Mouse (Mus musculus) liver, embryonic 14.5 days (tissue): Measurements from ENCODE around the gene D5Ertd579e. TPM values are rescaled to one million over a fixed set of nuclear protein-coding genes. Genes with fewer than 3 reads are reported as not detected.

ENCODE experiments used
- ATAC-seq: fragments of 200-750 bp; cut with Nextera tagmentation; 2 replicates; pipeline ENCODE4 v1.8.0; 2017; ENCODE audit warnings: moderate number of reproducible peaks, mild to moderate bottlenecking, moderate library complexity; ENCODE audit not compliant: insufficient read depth
- DNase-seq, 3 experiments: peaks; one replicate each; pipeline ENCODE4 v3.0.0-alpha.2; 2012 to 2013; ENCODE audit warnings: low read depth in 3 of 3, low spot score in 3 of 3
- H3K27ac ChIP-seq: fragments of 300-500 bp; sonication (generic); 2 replicates; pipeline ENCODE4 v1.5.1; 2014; ENCODE audit warnings: moderate library complexity, mild to moderate bottlenecking, control low read depth, inconsistent platforms
- H3K27me3 ChIP-seq: fragments of 300-500 bp; sonication (generic); 2 replicates; pipeline ENCODE4 v1.6.1; 2014; ENCODE audit warnings: mild to moderate bottlenecking, low read length, moderate library complexity; ENCODE audit not compliant: control insufficient read depth, insufficient read depth
- H3K36me3 ChIP-seq: fragments of 300-500 bp; sonication (generic); replicated peaks from 2 replicates; pipeline ENCODE4 v1.6.1; 2014; ENCODE audit warnings: low read depth; ENCODE audit not compliant: control insufficient read depth, insufficient read depth
- H3K4me1 ChIP-seq, 2 experiments: fragments of 200-500 bp in 1 of 2; fragments of 300-500 bp in 1 of 2; sonication (generic) in 1 of 2; replicated peaks; 2 replicates each; pipeline ENCODE4 v1.6.1; 2012 to 2014; ENCODE audit warnings: antibody characterized with exemption in 1 of 2, inconsistent platforms in 1 of 2, low read length in 1 of 2; ENCODE audit not compliant: control insufficient read depth in 2 of 2, insufficient read depth in 2 of 2
- H3K4me2 ChIP-seq: fragments of 300-500 bp; sonication (generic); 2 replicates; pipeline ENCODE4 v1.6.1; 2014; ENCODE audit warnings: low read depth, mild to moderate bottlenecking, control low read depth, moderate library complexity
- H3K4me3 ChIP-seq, 2 experiments: fragments of 200-500 bp in 1 of 2; fragments of 300-500 bp in 1 of 2; sonication (generic) in 1 of 2; 2 replicates each; pipeline ENCODE4 v1.5.1; 2012 to 2014; ENCODE audit warnings: low read depth in 2 of 2, low read length in 2 of 2, mild to moderate bottlenecking in 2 of 2, control low read depth in 1 of 2, inconsistent platforms in 1 of 2, moderate library complexity in 1 of 2; ENCODE audit not compliant: insufficient read depth in 1 of 2
- H3K9ac ChIP-seq: fragments of 300-500 bp; sonication (generic); replicated peaks from 2 replicates; pipeline ENCODE4 v1.6.1; 2014; ENCODE audit warnings: mild to moderate bottlenecking, control low read depth, moderate library complexity
- H3K9me3 ChIP-seq: fragments of 300-500 bp; sonication (generic); 2 replicates; pipeline ENCODE4 v1.6.1; 2016; ENCODE audit warnings: low read length, mixed read lengths; ENCODE audit not compliant: control insufficient read depth
- CTCF ChIP-seq: IDR thresholded peaks from 2 replicates; pipeline ENCODE4 v1.5.1; 2016; ENCODE audit warnings: antibody characterized with exemption, low read depth, control low read depth
- EP300 ChIP-seq: IDR thresholded peaks from 2 replicates; pipeline ENCODE4 v1.6.1; 2016; ENCODE audit warnings: antibody characterized with exemption, low read depth
- WGBS: fragments of 180-500 bp; shearing (Covaris S2); extraction: QIAGEN DNeasy Blood & Tissue Kit; methylation state at CpG from one replicate; pipeline ENCODE4 v1.1.7; 2014; ENCODE audit not compliant: insufficient replicate concordance; 5-methylcytosine and 5-hydroxymethylcytosine counted together
- polyA plus RNA-seq, 2 experiments: library from polyadenylated mRNA; depleted of rRNA in 1 of 2; stranded (reverse) in 1 of 2; unstranded in 1 of 2; fragments of >200 nt; fragmentation: Nextera tagmentation in 1 of 2; extraction: Ambion mirVana in 1 of 2; gene quantifications; 2 replicates each; pipeline versions ENCODE4 v1.2.1 to v1.2.3; 2012 to 2014

Gene D5Ertd579e
- polyA plus RNA-seq, 2 experiments, result 16.2 to 22.7 TPM

DNA sequence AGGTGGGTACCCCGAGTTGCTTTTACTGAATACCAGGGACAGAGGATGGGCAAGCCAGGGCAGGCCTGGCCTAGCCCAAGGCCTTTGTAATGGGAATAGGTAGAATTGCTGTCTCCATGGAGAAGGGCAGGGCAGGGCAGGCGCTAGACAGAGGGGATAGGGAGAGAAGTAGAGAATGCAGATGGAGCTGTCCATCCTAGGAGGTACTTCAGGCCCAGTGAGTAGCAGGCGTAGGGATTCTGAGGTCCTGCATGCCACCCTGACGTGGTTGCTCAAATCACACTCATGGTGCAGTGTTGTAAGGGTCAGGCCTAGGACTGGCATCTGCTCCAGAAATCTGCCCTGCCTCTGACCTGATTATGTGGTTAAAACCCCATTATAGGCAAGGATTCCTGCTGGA lies 41.9 kb upstream of the D5Ertd579e start:
- TF ChIP-seq CTCF, result no peak
- no peak for TF ChIP-seq EP300
- H3K4me2 ChIP-seq, result peak overlapping the region; percentile 31
- H3K27ac ChIP-seq, result peak overlapping the region; percentile 63
- no peaks in the 10 kb centered on the region for H3K36me3 ChIP-seq
- no peaks in the 10 kb centered on the region for H3K27me3 ChIP-seq
- peaks cover 60 to 67% of the 10 kb centered on the region in 2 experiments for H3K4me1 ChIP-seq
- 60% methylated on average over 4 of the region's 4 CpGs for WGBS
- no peak for DNase-seq
- H3K4me3 ChIP-seq, result no peak overlapping the region
- ATAC-seq, result no peak
- no peaks in the 10 kb centered on the region for H3K9me3 ChIP-seq
- peak overlapping the region; percentile 50 for H3K9ac ChIP-seq

DNA sequence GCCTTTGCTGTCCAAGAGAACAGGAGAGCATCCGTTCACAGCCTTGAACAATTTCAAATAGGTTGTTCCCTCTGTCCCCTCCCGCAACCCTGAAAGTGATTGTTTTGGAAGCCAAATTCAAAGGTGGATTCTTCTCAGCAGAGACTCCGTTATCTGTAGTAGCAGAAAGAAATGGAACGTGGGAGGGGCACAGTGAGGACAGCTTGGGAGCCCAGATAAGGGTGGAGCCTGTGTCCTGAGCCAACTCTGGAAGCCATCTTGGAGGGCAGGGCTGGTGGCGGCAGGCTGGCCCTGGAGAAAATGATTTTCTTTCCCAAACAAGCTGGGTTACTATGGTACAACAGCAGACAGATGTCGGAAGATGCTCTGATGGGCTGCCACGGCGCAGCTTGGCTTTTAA lies 40.2 kb upstream of the D5Ertd579e start:
- H3K36me3 ChIP-seq, result no peaks in the 10 kb centered on the region
- peak overlapping the region; percentile 90 for H3K27ac ChIP-seq
- 19% methylated on average over 8 of the region's 8 CpGs for WGBS
- no peaks in the 10 kb centered on the region for H3K9me3 ChIP-seq
- H3K9ac ChIP-seq, result peak overlapping the region; percentile 78
- peak overlapping the region; percentile 37 to 52 for H3K4me3 ChIP-seq
- TF ChIP-seq CTCF, result no peak
- TF ChIP-seq EP300, result peak; percentile 99
- H3K27me3 ChIP-seq, result no peaks in the 10 kb centered on the region
- peak overlapping the region; percentile 74 for H3K4me2 ChIP-seq
- peak; percentile 81 for ATAC-seq
- DNase-seq, result peak; percentile 98
- H3K4me1 ChIP-seq, result peaks cover 75 to 78% of the 10 kb centered on the region in 2 experiments

DNA sequence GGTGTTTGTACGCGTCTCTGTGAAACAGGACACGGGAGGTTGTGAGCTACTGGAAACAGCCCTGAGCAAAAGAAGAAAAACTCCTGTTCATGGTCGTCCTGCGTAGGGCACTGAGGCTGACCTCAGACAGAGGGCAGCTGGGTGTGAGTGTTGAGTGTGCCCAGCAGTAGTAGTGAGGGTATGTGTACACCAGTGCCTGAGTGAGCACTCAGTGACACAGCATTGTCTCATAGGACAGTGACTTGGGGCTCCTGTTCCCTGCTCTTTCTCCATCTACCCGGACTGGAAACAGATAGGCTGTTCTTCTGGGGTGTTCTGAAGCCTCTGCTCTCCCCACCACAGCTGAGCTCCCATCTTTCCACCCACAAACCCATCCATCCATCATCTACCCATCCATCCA lies 39.3 kb upstream of the D5Ertd579e start:
- H3K9me3 ChIP-seq, result no peaks in the 10 kb centered on the region
- H3K4me2 ChIP-seq, result peak overlapping the region; percentile 74
- H3K4me1 ChIP-seq, result peaks cover 82 to 85% of the 10 kb centered on the region in 2 experiments
- DNase-seq, result no peak
- ATAC-seq, result no peak; the same call in 1 of the 2 replicates
- no peaks in the 10 kb centered on the region for H3K27me3 ChIP-seq
- peak overlapping the region; percentile 37 to 52 for H3K4me3 ChIP-seq
- 83% methylated on average over 6 of the region's 6 CpGs for WGBS
- H3K36me3 ChIP-seq, result no peaks in the 10 kb centered on the region
- H3K9ac ChIP-seq, result peak overlapping the region; percentile 78
- H3K27ac ChIP-seq, result peak overlapping the region; percentile 90
- TF ChIP-seq CTCF (no peak), EP300 (no peak)

- peak; percentile 85 for TF ChIP-seq EP300
- TF ChIP-seq CTCF, result no peak
- peak in 2 of 3 experiments; percentile 75 to 80 for DNase-seq
- Histone ChIP-seq H3K27me3 (no peaks in the 10 kb centered on the region), H3K36me3 (no peaks in the 10 kb centered on the region), H3K9me3 (no peaks in the 10 kb centered on the region), H3K27ac (peak overlapping the region; percentile 94), H3K9ac (peak overlapping the region; percentile 62), H3K4me1 (peaks cover 70 to 71% of the 10 kb centered on the region in 2 experiments), H3K4me2 (peak overlapping the region; percentile 74), H3K4me3 (peak overlapping the region; percentile 33 to 45)
- WGBS, result 45% methylated on average over 3 of the region's 3 CpGs
- peak; percentile 63 for ATAC-seq
Observed at GRCm38 (mm10) chr5:36733405-36733804, 37.6 kb upstream of the D5Ertd579e start.

GRCm38 (mm10) chr5:36731901-36732652 lies 36.3 kb upstream of the D5Ertd579e start:
- Histone ChIP-seq H3K27me3 (no peaks in the 10 kb centered on the region), H3K4me2 (peak overlapping the region; percentile 74), H3K36me3 (no peaks in the 10 kb centered on the region), H3K4me3 (peak overlapping the region; percentile 27 to 37), H3K4me1 (peaks cover 57 to 58% of the 10 kb centered on the region in 2 experiments), H3K27ac (peak overlapping the region; percentile 74), H3K9ac (peak overlapping the region; percentile 62), H3K9me3 (no peaks in the 10 kb centered on the region)
- TF ChIP-seq EP300 (peak; percentile 67), CTCF (no peak)
- DNase-seq, result peak in 2 of 3 experiments; percentile 69 to 75
- 53% methylated on average over 7 of the region's 7 CpGs for WGBS
- peak; percentile 69 for ATAC-seq
